Mouse (Mus musculus) lung, adult 2 months (tissue): ENCODE results near the gene Kcnip1. TPM values are rescaled to one million over a fixed set of nuclear protein-coding genes. Genes with fewer than 3 reads are reported as not detected.

Experiments
- DNase-seq: peaks from one replicate; pipeline ENCODE4 v3.0.0; 2022
- H3K4me1 ChIP-seq: fragments of 200-500 bp; 2 replicates; pipeline ENCODE4 v1.6.1; 2011; ENCODE audit warnings: low read length; ENCODE audit not compliant: control insufficient read depth, insufficient read depth
- H3K4me3 ChIP-seq: fragments of 200-500 bp; replicated peaks from 2 replicates; pipeline ENCODE3; 2011; ENCODE audit warnings: low read depth, mild to moderate bottlenecking, control low read depth, low read length; ENCODE audit errors: extremely low read depth
- CTCF ChIP-seq: fragments of 200-500 bp; IDR thresholded peaks from 2 replicates; pipeline ENCODE4 v1.5.1; 2011; ENCODE audit warnings: mild to moderate bottlenecking, low read length, control low read depth; ENCODE audit not compliant: insufficient read depth
- POLR2A ChIP-seq: fragments of 200-500 bp; IDR thresholded peaks from 2 replicates; pipeline ENCODE4 v1.6.1; 2011; ENCODE audit warnings: low read depth, mild to moderate bottlenecking, control low read depth, low read length, borderline replicate concordance; ENCODE audit errors: extremely low read depth
- WGBS: fragments of 180-500 bp; shearing (Covaris S2); methylation state at CpG from one replicate; pipeline ENCODE4 v1.1.7; 2018; 5-methylcytosine and 5-hydroxymethylcytosine counted together
- polyA plus RNA-seq: library from polyadenylated mRNA; depleted of rRNA; stranded (reverse); fragments of >200 nt; gene quantifications from 2 replicates; pipeline ENCODE4 v1.2.3, GENCODE M21; 2012

Kcnip1 gene
- polyA plus RNA-seq, 1 experiment = 0.13 TPM

GRCm38 (mm10) chr11:33913061-33913460 is 79.9 kb downstream of the Kcnip1 start:
- 76% methylated on average over 7 of the region's 7 CpGs for WGBS
- no peak overlapping the region for H3K4me3 ChIP-seq
- DNase-seq = no peak
- TF ChIP-seq POLR2A (no peak), CTCF (no peak)
- H3K4me1 ChIP-seq = no peaks in the 10 kb centered on the region

GRCm38 (mm10) chr11:33912151-33912571 is 80.8 kb downstream of the Kcnip1 start:
- no peak for DNase-seq
- TF ChIP-seq CTCF = no peak
- no peak for TF ChIP-seq POLR2A
- H3K4me3 ChIP-seq = no peak overlapping the region
- H3K4me1 ChIP-seq = no peaks in the 10 kb centered on the region
- WGBS = 40% methylated on average over 2 of the region's 2 CpGs

- Histone ChIP-seq H3K4me3 (no peak overlapping the region), H3K4me1 (no peaks in the 10 kb centered on the region)
- TF ChIP-seq CTCF (no peak), POLR2A (no peak)
- no peak for DNase-seq
- WGBS = 61% methylated on average over 7 of the region's 7 CpGs
These were observed 82.0 kb downstream of the Kcnip1 start for GRCm38 (mm10) chr11:33910982-33911381.

GRCm38 (mm10) chr11:33908360-33909175 is 84.4 kb downstream of the Kcnip1 start:
- TF ChIP-seq POLR2A (no peak), CTCF (no peak)
- no peaks in the 10 kb centered on the region for H3K4me1 ChIP-seq
- DNase-seq = no peak
- H3K4me3 ChIP-seq = no peak overlapping the region
- 66% methylated on average over 4 of the region's 4 CpGs for WGBS

GRCm38 (mm10) chr11:33903494-33903893 is 89.5 kb downstream of the Kcnip1 start:
- H3K4me3 ChIP-seq = no peak overlapping the region
- WGBS = 55% methylated on average over 6 of the region's 6 CpGs
- TF ChIP-seq POLR2A (no peak), CTCF (no peak)
- DNase-seq = no peak
- H3K4me1 ChIP-seq = no peaks in the 10 kb centered on the region

GRCm38 (mm10) chr11:33902377-33902776 is 90.6 kb downstream of the Kcnip1 start:
- Histone ChIP-seq H3K4me1 (no peaks in the 10 kb centered on the region), H3K4me3 (no peak overlapping the region)
- no peak for DNase-seq
- 37% methylated on average over 10 of the region's 10 CpGs for WGBS
- TF ChIP-seq CTCF = no peak

- no peaks in the 10 kb centered on the region for H3K4me1 ChIP-seq
- H3K4me3 ChIP-seq = no peak overlapping the region
- no peak for DNase-seq
- TF ChIP-seq CTCF = no peak
- WGBS = 67% methylated on average over 2 of the region's 2 CpGs
These were observed 91.2 kb downstream of the Kcnip1 start for GRCm38 (mm10) chr11:33901783-33902182.

- WGBS = 56% methylated on average over 4 of the region's 4 CpGs
- no peak for DNase-seq
- TF ChIP-seq POLR2A (no peak), CTCF (no peak)
- Histone ChIP-seq H3K4me1 (no peaks in the 10 kb centered on the region), H3K4me3 (no peak overlapping the region)
These were observed 101.9 kb downstream of the Kcnip1 start for GRCm38 (mm10) chr11:33891084-33891483.

- Histone ChIP-seq H3K4me3 (no peak overlapping the region), H3K4me1 (no peaks in the 10 kb centered on the region)
- WGBS = 81% methylated on average over 2 of the region's 2 CpGs
- DNase-seq = no peak
- no peak for TF ChIP-seq POLR2A
- no peak for TF ChIP-seq CTCF
These were observed 102.6 kb downstream of the Kcnip1 start for GRCm38 (mm10) chr11:33890382-33890781.

- no peak overlapping the region for H3K4me3 ChIP-seq
- WGBS = 78% methylated on average over 3 of the region's 3 CpGs
- no peak for TF ChIP-seq POLR2A
- no peak for TF ChIP-seq CTCF
- no peak for DNase-seq
- H3K4me1 ChIP-seq = no peaks in the 10 kb centered on the region
These were observed 105.3 kb downstream of the Kcnip1 start for GRCm38 (mm10) chr11:33887660-33888059.
